Mouse (Mus musculus) heart, postnatal 4 days (tissue): ENCODE measurements around the gene Vmn2r108. TPM values are rescaled to one million over a fixed set of nuclear protein-coding genes. Genes with fewer than 3 reads are reported as not detected.
"Not testable (repeated sequence)": the region's sequence is repeated elsewhere in the genome, so short reads cannot be mapped to it uniquely, and the experiment has no call there.

Source experiments
- DNase-seq: peaks from one replicate; pipeline ENCODE4 v3.0.0; 2021
- total RNA-seq, 2 experiments: library from RNA; stranded (reverse); gene quantifications; 2 replicates each; pipeline ENCODE4 v1.2.3; 2021

Vmn2r108 gene
- total RNA-seq: not detected

DNA sequence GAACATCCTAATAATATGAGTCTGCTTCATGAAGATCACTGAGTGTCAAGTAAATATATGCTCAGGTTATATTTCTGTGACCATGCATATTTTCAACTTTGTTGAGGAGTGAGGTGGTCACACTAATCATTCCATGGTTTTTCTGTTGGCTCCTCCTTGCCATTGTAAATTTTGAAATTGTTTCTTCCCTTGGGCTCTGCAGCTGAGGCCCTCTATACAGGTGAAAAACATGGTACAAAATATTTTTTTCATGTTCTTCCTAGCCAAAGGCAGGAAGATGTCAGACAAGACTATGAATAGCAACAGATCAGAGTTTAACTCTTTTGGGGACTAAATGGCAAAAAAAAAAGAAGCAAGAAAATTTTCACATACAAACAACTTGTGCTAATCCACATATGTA, at the start of gene Vmn2r108:
Gene Vmn2r108 (minus strand): TSS at position 101 of the 400 bp plus-strand sequence.
- no peak for DNase-seq

- not testable (repeated sequence) for DNase-seq
Observed at GRCm38 (mm10) chr17:20508247-20508646, 27.1 kb upstream of the Vmn2r108 start.

- no peak for DNase-seq
Observed at GRCm38 (mm10) chr17:20497858-20498257, 16.7 kb upstream of the Vmn2r108 start, which contains the start of gene Vmn1r225. Gene Vmn1r225, plus strand, starts transcription at chr17:20498158.

GRCm38 (mm10) chr17:20473311-20473710, 7.8 kb downstream of the Vmn2r108 start:
- DNase-seq: no peak

- no peak for DNase-seq
Observed at GRCm38 (mm10) chr17:20439263-20439662, 41.9 kb downstream of the Vmn2r108 start.

GRCm38 (mm10) chr17:20413846-20414245, 67.3 kb downstream of the Vmn2r108 start, which contains the start of gene Vmn1r224:
Gene Vmn1r224, plus strand, starts transcription at chr17:20414146.
- DNase-seq: no peak

Other genes starting within 250 kb of the Vmn2r108 start
- gene Vmn2r105, start 246.3 kb downstream of the Vmn2r108 start, total RNA-seq: not detected
- not detected for gene Vmn2r106, start 195.8 kb downstream of the Vmn2r108 start, total RNA-seq
- not detected for gene Vmn2r107, start 136.1 kb downstream of the Vmn2r108 start, total RNA-seq
- not detected for gene Vmn1r224, start 67.2 kb downstream of the Vmn2r108 start, total RNA-seq
- gene Vmn1r225, start 16.8 kb upstream of the Vmn2r108 start, total RNA-seq: not detected
- not detected for gene Vmn2r109, start 83.4 kb upstream of the Vmn2r108 start, total RNA-seq
- gene Vmn2r110, start 115.1 kb upstream of the Vmn2r108 start, total RNA-seq: not detected
- not detected for gene Fpr-rs3, start 143.5 kb upstream of the Vmn2r108 start, total RNA-seq
- gene Vmn1r226, start 201.5 kb upstream of the Vmn2r108 start, total RNA-seq: not detected
- not detected for gene Vmn1r227, start 248.5 kb upstream of the Vmn2r108 start, total RNA-seq